Mouse (Mus musculus): Measurements from ENCODE around the gene Ifngr1.

DNA sequence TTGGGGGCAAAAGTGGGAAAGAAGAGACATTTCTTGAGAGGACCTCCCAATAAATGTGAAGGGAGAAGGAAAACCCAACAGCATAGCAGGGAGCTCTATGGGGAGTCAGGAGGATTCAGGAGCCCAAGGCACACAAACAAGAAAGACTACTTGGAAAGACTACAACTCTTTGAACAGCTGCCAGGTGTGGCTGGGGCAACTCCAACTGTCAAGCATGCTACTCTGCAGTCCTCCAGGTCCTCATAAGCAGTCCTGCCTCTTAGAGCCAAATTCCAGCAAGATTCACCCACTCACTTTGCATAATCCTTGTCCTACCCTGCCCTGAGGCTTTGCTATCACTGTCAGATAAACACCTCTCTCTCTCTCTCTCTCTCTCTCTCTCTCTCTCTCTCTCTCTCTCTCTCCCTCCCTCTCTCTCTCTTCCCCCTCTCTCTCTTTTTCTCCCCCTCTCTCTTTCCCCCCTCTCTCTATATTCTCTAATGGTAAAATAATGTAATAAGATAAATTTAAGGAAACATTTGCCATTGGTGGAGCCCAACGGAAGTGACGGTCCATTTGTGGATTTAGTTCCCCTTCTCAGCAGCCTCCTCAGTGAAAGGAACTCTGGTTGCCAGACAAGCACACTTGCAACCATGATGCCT, 29.8 kb downstream of the Ifngr1 start, which contains the start of gene Il22ra2:
- TF ChIP-seq MYOG (IDR thresholded peaks at IDR 0.05; ENCODE audit: control insufficient read depth in 1 of 3, insufficient read depth in 1 of 3, insufficient read length in 2 of 3, low read depth in 2 of 3) = no peak
- no peak for TF ChIP-seq POLR2A (IDR thresholded peaks at IDR 0.05; ENCODE audit: insufficient read length, low read depth)
- TF ChIP-seq USF1 (IDR thresholded peaks at IDR 0.05; ENCODE audit: low read depth) = no peak
- no peak for TF ChIP-seq POLR2AphosphoS2 (IDR thresholded peaks at IDR 0.05; ENCODE audit: insufficient read length, low read depth)
- no peak for TF ChIP-seq MYOD1 (IDR thresholded peaks at IDR 0.05; ENCODE audit: control insufficient read depth in 1 of 3, insufficient read length in 2 of 3, low read depth in 2 of 3)
- TF ChIP-seq SRF (IDR thresholded peaks at IDR 0.05; ENCODE audit: control insufficient read depth, insufficient read length, low read depth) = no peak
- no peak for TF ChIP-seq MAX (IDR thresholded peaks at IDR 0.05; ENCODE audit: low read depth)
- TF ChIP-seq E2F4 (IDR thresholded peaks at IDR 0.05; ENCODE audit: insufficient read depth) = no peak
- no peak for TF ChIP-seq CEBPB (IDR thresholded peaks at IDR 0.05; ENCODE audit: insufficient read depth, poor library complexity, severe bottlenecking)
- TF ChIP-seq TCF12 (IDR thresholded peaks at IDR 0.05; ENCODE audit: insufficient read depth, poor library complexity, severe bottlenecking) = no peak
- no peak for TF ChIP-seq REST (IDR thresholded peaks at IDR 0.05; ENCODE audit: insufficient read depth, insufficient read length)
- TF ChIP-seq TCF3 (IDR thresholded peaks at IDR 0.05; ENCODE audit: insufficient read length, low read depth) = no peak
